Mouse (Mus musculus) lung, postnatal 0 days (tissue): ENCODE data around the gene Zgrf1.

ENCODE experiments used
- CTCF ChIP-seq: IDR thresholded peaks from 2 replicates; pipeline ENCODE4 v1.5.1; 2016; ENCODE audit warnings: antibody characterized with exemption, mild to moderate bottlenecking
- EP300 ChIP-seq: IDR thresholded peaks from 2 replicates; pipeline ENCODE4 v1.6.1; 2016; ENCODE audit warnings: antibody characterized with exemption, mild to moderate bottlenecking, control low read depth

GRCm38 (mm10) chr3:127530293-127530692 is 23.0 kb upstream of the Zgrf1 start:
- TF ChIP-seq CTCF, result no peak
- no peak for TF ChIP-seq EP300
